Mouse (Mus musculus) telencephalon, adult 2 months (tissue): ENCODE data around the gene Gm28374.
"Not testable (repeated sequence)": the region's sequence is repeated elsewhere in the genome, so short reads cannot be mapped to it uniquely, and the experiment has no call there.

Experiments
- DNase-seq: peaks from one replicate; pipeline ENCODE4 v3.0.0-alpha.2; 2011; ENCODE audit warnings: low read depth, low spot score

Gm28374 gene

DNA sequence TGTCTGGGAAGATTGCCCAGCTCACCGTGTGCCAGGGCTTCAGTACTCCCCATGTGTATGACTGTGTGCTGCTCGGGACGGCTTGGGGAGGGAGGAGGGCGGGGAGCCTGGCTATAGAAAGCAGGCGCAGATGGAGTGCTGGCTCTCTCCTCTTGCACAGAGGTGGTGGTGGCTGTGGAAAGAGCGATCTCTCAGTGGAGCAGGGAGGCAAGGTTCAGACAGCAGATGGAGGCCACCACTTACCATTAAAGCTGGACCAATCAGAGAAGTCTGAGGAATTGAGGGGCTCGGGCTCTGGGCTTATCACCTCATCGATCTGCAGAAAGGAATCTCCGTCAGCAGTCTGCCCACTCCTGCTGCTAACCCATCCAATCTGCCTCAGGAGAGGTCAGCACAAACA is at the start of gene Gm28374:
TSS of gene Gm28374 (minus strand) at position 101 of the 400 bp plus-strand sequence.
- no peak for DNase-seq

GRCm38 (mm10) chr19:6130414-6131128 is 48.5 kb upstream of the Gm28374 start:
- DNase-seq, result not testable (repeated sequence)

- DNase-seq, result peak; percentile 98
Measured at GRCm38 (mm10) chr19:6127760-6128341, 45.8 kb upstream of the Gm28374 start, which contains the start of gene Snx15. Gene Snx15, minus strand, starts transcription at chr19:6128304.

- no peak for DNase-seq
Measured at GRCm38 (mm10) chr19:6126789-6127580, 44.9 kb upstream of the Gm28374 start.

DNA sequence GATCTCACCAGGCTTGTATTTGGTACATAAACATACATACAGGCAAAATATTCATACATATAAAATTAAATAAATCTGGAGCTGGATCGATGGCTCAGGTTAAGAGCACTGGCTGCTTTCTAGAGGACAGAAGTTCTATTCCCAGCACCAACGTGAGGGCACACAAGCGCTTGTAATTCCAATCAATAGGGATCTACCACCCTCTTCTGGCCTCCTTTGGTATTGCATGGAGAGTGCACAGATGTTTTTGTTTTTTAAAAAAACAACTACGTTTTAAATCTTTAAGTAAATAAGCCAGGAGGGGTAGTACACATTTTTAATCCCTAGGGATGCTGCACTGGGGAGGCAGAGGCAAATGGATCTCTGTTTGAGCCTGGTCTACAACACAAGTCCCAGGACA is 44.2 kb upstream of the Gm28374 start:
- DNase-seq, result no peak

DNA sequence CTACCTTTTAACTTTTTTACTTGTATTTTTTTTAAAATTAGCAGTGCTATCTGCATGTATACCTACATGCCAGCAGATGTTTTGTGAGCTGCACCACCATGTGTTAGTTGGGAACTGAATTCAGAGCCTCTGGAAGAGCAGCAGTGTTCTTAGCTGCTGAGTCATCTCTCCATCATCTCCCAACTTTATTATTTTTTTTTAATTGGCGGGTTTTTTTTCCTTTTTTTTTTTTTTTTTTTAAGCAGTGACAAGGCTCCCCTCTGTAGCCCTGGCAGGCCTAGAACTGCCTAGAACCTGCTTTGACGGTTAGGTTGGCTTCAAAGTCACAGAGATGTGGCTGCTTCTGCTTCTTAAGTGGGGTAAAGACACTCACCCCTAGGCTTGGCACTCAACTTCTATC is 42.8 kb upstream of the Gm28374 start:
- DNase-seq, result no peak

DNA sequence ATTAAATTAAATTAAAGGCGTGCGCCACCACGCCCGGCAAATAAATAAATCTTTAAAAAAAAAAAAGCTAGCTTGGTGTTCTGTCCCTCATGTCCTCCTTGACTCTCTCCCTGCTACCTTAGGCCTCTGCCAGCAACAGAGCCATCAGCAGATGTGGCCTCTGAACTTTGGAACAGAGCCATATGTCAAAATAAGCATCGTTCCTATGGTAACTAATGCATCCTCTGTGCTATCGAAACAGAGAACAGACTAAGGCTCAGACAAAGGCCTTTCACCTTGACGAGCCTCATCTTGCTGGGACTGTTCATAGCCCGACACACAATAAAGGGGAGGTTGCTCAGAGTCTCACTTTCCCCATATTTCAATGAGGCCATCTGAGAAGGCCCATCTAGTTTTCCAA is 41.3 kb upstream of the Gm28374 start:
- no peak for DNase-seq

GRCm38 (mm10) chr19:6121761-6122160 is 39.7 kb upstream of the Gm28374 start:
- no peak for DNase-seq

GRCm38 (mm10) chr19:6118677-6119185 is 36.7 kb upstream of the Gm28374 start:
- no peak for DNase-seq

DNA sequence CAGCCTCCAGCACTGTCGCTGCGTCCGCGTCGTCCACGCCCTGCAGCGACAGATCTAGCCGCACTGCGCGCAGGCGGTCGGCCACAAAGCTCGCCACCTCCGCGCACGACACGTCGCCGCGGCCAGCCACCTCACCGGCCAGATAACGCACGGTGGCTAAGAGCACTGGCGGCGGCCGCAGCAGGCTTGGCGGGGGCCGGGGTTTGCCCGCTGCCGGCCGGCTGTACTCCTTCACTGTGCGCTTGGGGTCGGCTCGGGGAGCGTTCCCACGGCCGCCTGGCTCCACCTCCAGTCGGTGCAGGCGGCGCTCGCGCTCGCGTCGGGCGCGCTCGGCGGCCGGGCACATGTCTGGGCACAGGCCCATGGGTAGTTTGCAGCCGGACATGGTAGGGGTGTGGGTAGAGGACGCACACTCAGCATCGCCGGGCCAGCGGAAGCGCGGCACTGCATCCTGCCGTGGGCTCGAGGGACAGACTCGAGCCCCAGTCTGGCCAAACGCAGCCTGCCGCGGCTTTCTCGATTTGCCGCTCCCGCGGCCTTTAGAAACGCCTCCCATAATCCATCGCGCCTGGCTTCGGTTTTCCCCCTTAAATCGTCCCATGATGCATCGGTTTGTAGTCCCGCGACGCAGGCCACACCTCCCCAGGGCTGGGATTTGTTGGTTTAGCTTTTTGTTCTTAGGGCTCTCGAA is 36.1 kb upstream of the Gm28374 start, which contains the start of gene Sac3d1:
TSS of gene Sac3d1 (minus strand) at position 665 of the 691 bp plus-strand sequence.
- peak; percentile 97 for DNase-seq

GRCm38 (mm10) chr19:6117346-6117985 is 35.4 kb upstream of the Gm28374 start:
- DNase-seq, result no peak

DNA sequence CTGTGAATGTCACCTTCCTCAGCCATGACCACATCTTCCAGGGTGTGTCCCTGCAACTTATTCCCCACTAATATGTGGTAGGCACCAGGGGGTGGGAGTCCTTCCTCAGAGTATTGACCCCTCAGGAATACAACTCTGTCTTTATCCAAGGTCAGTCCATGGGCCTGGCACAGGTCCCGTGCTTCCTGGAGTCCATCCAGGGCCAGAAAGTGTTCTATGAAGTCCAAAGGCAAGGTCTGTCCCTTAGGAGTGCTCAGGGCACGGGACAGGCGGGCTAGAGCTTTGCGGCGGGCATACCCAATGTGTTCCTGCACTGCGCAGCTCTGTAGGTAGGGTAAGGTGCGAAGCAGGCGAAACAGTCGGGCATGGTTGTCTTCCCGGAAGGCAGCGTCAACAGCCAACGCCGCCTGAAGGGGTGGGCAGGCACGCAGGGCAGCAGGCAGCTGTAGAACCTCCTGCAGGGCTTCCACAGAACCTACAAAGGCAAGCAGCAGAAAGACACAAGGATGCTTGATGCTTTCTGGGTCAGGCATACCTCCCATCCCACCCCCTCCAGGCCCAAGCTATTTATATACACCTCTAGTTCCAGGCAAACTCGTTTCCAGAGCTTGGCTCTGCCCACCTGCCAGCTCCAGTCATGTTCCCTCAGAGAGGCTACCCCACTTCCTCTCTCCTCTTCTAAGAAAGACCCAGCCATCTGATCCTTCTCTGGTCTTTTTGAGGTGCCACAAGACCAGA is 34.2 kb upstream of the Gm28374 start:
- DNase-seq, result no peak

DNA sequence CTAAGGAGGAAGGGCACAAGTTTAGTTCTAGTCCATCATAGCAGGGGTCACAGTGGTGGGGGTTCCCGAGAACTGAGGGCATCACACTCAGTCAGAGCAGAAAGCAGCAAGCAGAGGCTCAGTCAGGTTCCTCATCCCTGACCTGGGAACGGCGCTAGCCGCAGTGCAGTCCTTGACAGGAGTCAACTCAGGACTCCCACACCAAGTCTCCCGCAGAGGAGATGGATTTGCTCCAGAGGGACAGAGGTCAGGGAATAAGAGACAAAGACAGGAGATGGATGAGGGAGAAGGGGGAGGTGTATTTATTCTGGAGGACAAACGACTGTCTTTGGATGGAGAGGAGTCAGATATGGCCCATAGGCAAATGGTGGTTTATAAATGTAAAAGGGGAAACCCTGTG is 31.1 kb upstream of the Gm28374 start:
- no peak for DNase-seq

- no peak for DNase-seq
Measured at GRCm38 (mm10) chr19:6105586-6105985, 23.5 kb upstream of the Gm28374 start, which contains the start of gene Naaladl1. Gene Naaladl1, plus strand, starts transcription at chr19:6105782.

DNA sequence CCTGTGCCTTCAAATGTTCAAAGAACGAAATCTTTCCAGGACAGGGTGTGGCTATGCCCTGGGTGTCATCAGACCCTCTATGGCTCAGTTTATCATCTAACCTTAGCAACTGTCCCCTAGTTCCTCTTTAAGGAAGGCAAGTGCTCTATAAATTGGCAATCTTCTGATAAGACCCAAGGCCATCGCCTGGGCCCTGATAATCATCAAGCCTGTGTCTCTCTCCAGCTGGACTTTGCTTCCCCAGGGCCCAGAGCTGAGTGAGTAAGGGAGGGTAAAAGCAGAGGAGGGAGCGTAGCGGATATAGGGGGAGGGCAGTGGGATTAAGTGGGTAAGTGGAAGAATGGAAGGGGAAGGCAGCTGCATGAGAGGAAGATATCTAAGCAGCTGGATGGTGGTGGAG is 22.4 kb upstream of the Gm28374 start:
- no peak for DNase-seq

GRCm38 (mm10) chr19:6102169-6102853 is 20.3 kb upstream of the Gm28374 start:
- DNase-seq, result no peak

DNA sequence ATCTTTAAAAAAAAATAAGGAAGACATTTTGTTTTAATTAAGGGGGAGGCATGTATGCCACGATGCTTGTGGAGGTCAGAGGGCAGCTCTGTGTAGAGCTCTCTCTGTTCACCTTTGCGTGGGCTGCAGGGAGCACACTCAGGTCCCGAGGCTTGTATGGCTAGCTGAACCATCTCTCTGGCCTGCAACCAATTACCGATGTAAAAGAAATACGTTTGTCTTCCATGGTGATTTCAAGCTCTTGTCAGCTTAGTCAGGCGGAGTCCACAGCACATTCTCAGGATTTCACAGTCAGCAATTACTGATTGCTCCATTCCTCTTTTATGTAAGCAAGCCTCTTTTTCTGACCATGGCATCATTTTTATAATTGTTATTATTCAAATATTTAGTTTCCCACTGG is 19.1 kb upstream of the Gm28374 start:
- no peak for DNase-seq

- DNase-seq, result no peak
Measured at GRCm38 (mm10) chr19:6097847-6098246, 15.8 kb upstream of the Gm28374 start.

- DNase-seq, result no peak
Measured at GRCm38 (mm10) chr19:6094119-6094518, 12.1 kb upstream of the Gm28374 start, which contains the start of gene AC131692.1. Gene AC131692.1, plus strand, starts transcription at chr19:6094419.

- DNase-seq, result no peak
Measured at GRCm38 (mm10) chr19:6088841-6089240, 6.8 kb upstream of the Gm28374 start.
